Mouse (Mus musculus) heart, postnatal 36 days (tissue): ENCODE measurements around the gene Ncapd2. TPM values are rescaled to one million over a fixed set of nuclear protein-coding genes. Genes with fewer than 3 reads are reported as not detected.

Source experiments
- DNase-seq, 2 experiments: peaks; one replicate each; pipeline ENCODE4 v3.0.0; 2021 to 2022
- intact Hi-C: fragments of 180-260 bp; cut with DNase I; formaldehyde crosslinking; loops from one replicate; pipeline ENCODE4 v1.15.1; 2025
- microRNA-seq, 2 experiments: library from miRNA; unstranded; fragments of <30 nt; microRNA quantifications; one replicate each; pipeline ENCODE4 v1.2.0; 2021; ENCODE audit warnings: borderline number of aligned reads in 2 of 2
- total RNA-seq, 2 experiments: library from RNA; stranded (reverse); gene quantifications; 2 replicates each; pipeline ENCODE4 v1.2.3; 2021

Ncapd2 gene
- total RNA-seq, 2 experiments from 2014 or later, result 20.8 to 25.3 TPM

DNA sequence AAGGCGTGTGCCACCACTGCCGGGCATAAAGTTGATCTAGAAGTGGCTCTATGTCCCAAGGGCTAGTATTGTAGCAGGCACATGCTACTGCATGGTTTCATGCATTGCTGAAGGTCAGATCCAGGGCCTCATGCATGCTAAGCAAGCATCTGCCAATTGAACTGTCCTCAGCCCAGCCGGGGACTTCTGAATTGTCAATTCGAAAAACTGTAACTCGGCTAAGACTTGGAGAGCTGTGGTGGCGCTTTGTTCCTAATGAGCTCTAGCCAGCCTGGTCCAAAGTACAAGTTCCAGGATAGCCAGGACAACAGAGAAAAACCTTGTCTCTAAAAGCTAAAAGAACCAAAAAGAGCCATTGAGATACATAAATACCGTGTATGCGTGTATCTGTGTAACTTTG, 72.1 kb downstream of the Ncapd2 start:
- DNase-seq, result no peak
- intact Hi-C loops, result no loop called here

Small RNAs within 50 kb of the gene (microRNA-seq; reads per million reads assigned to microRNA genes)
- gene Mir3098, result 0.72 to 2.7 reads per million in 2 experiments
- gene Mir8113, result 0 reads per million in 2 experiments

Other genes starting within 250 kb of the Ncapd2 start
- 10 to 100 TPM; 93.6 to 98.8 TPM for gene Cops7a, start 226.2 kb downstream of the Ncapd2 start, total RNA-seq
- gene Pianp, start 195.0 kb downstream of the Ncapd2 start, total RNA-seq, result 1 to 10 TPM in 1 of 2 experiments, under 1 TPM in 1; 0.81 to 1.0 TPM
- 10 to 100 TPM; 19.6 to 21.6 TPM for gene Zfp384, start 182.6 kb downstream of the Ncapd2 start, total RNA-seq
- 10 to 100 TPM; 30.5 to 34.4 TPM for gene Ing4, start 151.9 kb downstream of the Ncapd2 start, total RNA-seq
- 1 to 10 TPM; 1.7 to 2.1 TPM for gene Acrbp, start 142.0 kb downstream of the Ncapd2 start, total RNA-seq
- gene Lpar5, start 123.8 kb downstream of the Ncapd2 start, total RNA-seq, result under 1 TPM in 1 of 2 experiments, not detected in 1; 0.24 TPM
- 100 to 1,000 TPM; 118 to 127 TPM for gene Chd4, start 95.7 kb downstream of the Ncapd2 start, total RNA-seq
- 10 to 100 TPM; 20.3 to 21.0 TPM for gene Nop2, start 59.8 kb downstream of the Ncapd2 start, total RNA-seq
- 1 to 10 TPM; 6.6 to 9.4 TPM for gene Iffo1, start 46.5 kb downstream of the Ncapd2 start, total RNA-seq
- 1,000 to 10,000 TPM; 4,473 to 4,723 TPM for gene Gapdh, start 25.2 kb downstream of the Ncapd2 start, total RNA-seq
- gene Mrpl51, start 100 bp upstream of the Ncapd2 start, total RNA-seq, result 100 to 1,000 TPM; 308 to 334 TPM
- 1 to 10 TPM; 5.0 to 6.5 TPM for gene Vamp1, start 23.9 kb upstream of the Ncapd2 start, total RNA-seq
- 1 to 10 TPM; 4.4 to 5.1 TPM for gene Tapbpl, start 40.2 kb upstream of the Ncapd2 start, total RNA-seq
- under 1 TPM in 1 of 2 experiments, not detected in 1; 0.49 TPM for gene Cd27, start 45.3 kb upstream of the Ncapd2 start, total RNA-seq
- not detected for gene Tuba3a, start 94.3 kb upstream of the Ncapd2 start, total RNA-seq
- gene Ltbr, start 122.2 kb upstream of the Ncapd2 start, total RNA-seq, result 10 to 100 TPM; 28.8 to 31.3 TPM
- gene Scnn1a, start 129.0 kb upstream of the Ncapd2 start, total RNA-seq, result 1 to 10 TPM in 1 of 2 experiments, under 1 TPM in 1; 0.46 to 1.1 TPM
- gene Tnfrsf1a, start 157.7 kb upstream of the Ncapd2 start, total RNA-seq, result 10 to 100 TPM; 59.6 to 63.7 TPM
- not detected for gene Plekhg6, start 189.1 kb upstream of the Ncapd2 start, total RNA-seq